Mouse (Mus musculus): ENCODE data around the gene Btnl10.
A peak's percentile ranks its signal among the peaks of the same experiment; 100 is the strongest.

Btnl10 gene

GRCm38 (mm10) chr11:58959921-58960465 is 42.3 kb downstream of the Btnl10 start:
- peak; percentile 89 for DNase-seq (ENCODE audit: low read depth)

GRCm38 (mm10) chr11:58961364-58962177 is 43.9 kb downstream of the Btnl10 start:
- DNase-seq (ENCODE audit: low read depth) = no peak

GRCm38 (mm10) chr11:58963543-58963942 is 45.8 kb downstream of the Btnl10 start:
- DNase-seq (ENCODE audit: low read depth) = no peak

- DNase-seq (ENCODE audit: low read depth) = no peak
Measured at GRCm38 (mm10) chr11:58964216-58964615, 46.5 kb downstream of the Btnl10 start.

- DNase-seq (ENCODE audit: low read depth) = no peak
Measured at GRCm38 (mm10) chr11:58965001-58965760, 47.5 kb downstream of the Btnl10 start.

GRCm38 (mm10) chr11:58967346-58967745 is 49.6 kb downstream of the Btnl10 start:
- peak; percentile 58 for DNase-seq (ENCODE audit: low read depth)

GRCm38 (mm10) chr11:58968551-58968950 is 50.8 kb downstream of the Btnl10 start:
- DNase-seq (ENCODE audit: low read depth) = no peak

GRCm38 (mm10) chr11:58969027-58969426 is 51.3 kb downstream of the Btnl10 start:
- DNase-seq (ENCODE audit: low read depth) = no peak

- no peak for DNase-seq (ENCODE audit: low read depth)
Measured at GRCm38 (mm10) chr11:58969659-58970058, 52.0 kb downstream of the Btnl10 start.

- peak; percentile 31 for DNase-seq (ENCODE audit: low read depth)
Measured at GRCm38 (mm10) chr11:58970831-58971530, 53.3 kb downstream of the Btnl10 start.

GRCm38 (mm10) chr11:58971796-58972195 is 54.1 kb downstream of the Btnl10 start:
- DNase-seq (ENCODE audit: low read depth) = no peak

GRCm38 (mm10) chr11:58974414-58974813 is 56.7 kb downstream of the Btnl10 start:
- DNase-seq (ENCODE audit: low read depth) = no peak
